8 mouse cellular contexts compared by ENCODE assay signal in genomic region chr14:20737306-20737705, GRCm38 (mm10). TPM values are rescaled to one million over a fixed set of nuclear protein-coding genes. Genes with fewer than 3 reads are reported as not detected.
A peak's percentile ranks its signal among the peaks of the same experiment; 100 is the strongest.
DNase-seq lines count a peak whose midpoint lies in the region; TF ChIP-seq lines count a peak whose summit lies in the region.
"Had no signal": no experiment of that assay in that cellular context is flagged by ENCODE, and none has a peak within 500 bp of the region (broad histone marks: within the 10 kb centered on the region; RNA-seq: fewer than 3 reads in every experiment).

No protein-coding gene starts in this region.

- TF ChIP-seq POLR2A in testis, adult 2 months (IDR thresholded peaks at IDR 0.05; ENCODE audit: control insufficient read depth, low read depth, low read length) = no peak

- H3K4me1 ChIP-seq in testis, adult 2 months (ENCODE audit: control insufficient read depth, insufficient read depth, low read length) = peaks cover 14% of the 10 kb centered on the region

- H3K27ac ChIP-seq in testis, adult 2 months (ENCODE audit: control insufficient read depth, insufficient read depth, low read depth, low read length) = no peak overlapping the region

- DNase-seq in testis, postnatal 14 days (ENCODE audit: low spot score) = no peak
- peak; percentile 75 for DNase-seq in adrenal gland, postnatal 14 days
- DNase-seq in embryo, embryonic 9.5 days (ENCODE audit: extremely low spot score) = peak; percentile 45
- DNase-seq in heart, postnatal 4 days = peak; percentile 80
- peak; percentile 66 to 81 for DNase-seq in lung, adult 18-20 months
- peak; percentile 35 for DNase-seq in spleen, adult 12 weeks (ENCODE audit: low spot score)

- no peak overlapping the region for H3K4me3 ChIP-seq in testis, adult 2 months (ENCODE audit: control insufficient read depth, low read depth, low read length)
- H3K4me3 ChIP-seq: limb, embryonic 12.5 days had no signal

- H3K36me3 ChIP-seq in testis, adult 2 months (ENCODE audit: control insufficient read depth, insufficient read depth, low read length) = no peaks in the 10 kb centered on the region; the same call in 1 of the 2 replicates

- TF ChIP-seq CTCF in testis, adult 2 months (IDR thresholded peaks at IDR 0.05; ENCODE audit: control insufficient read depth, insufficient read depth, insufficient replicate concordance, low read depth, low read length) = peak; percentile 63; the same call in 1 of the 2 replicates

- H3K27me3 ChIP-seq in testis, adult 2 months (ENCODE audit: control insufficient read depth, insufficient read depth, low read length) = no peaks in the 10 kb centered on the region
- H3K27me3 ChIP-seq: limb, embryonic 12.5 days had no signal

RNA-seq across cellular contexts. Expression of gene Ndst2, which starts 2.9 kb away (rescaled TPM):
- 33.2 and 39.0 TPM in 2 replicates for polyA plus RNA-seq in testis, adult 2 months (2012; rRNA removed)
- total RNA-seq in adrenal gland, postnatal 14 days (2021) = 27.6 and 31.4 TPM in 2 replicates
- 10 to 100 TPM; 18.2 to 18.3 TPM for total RNA-seq in heart, postnatal 4 days (2021)

RNA-seq across cellular contexts. Expression of gene Zswim8, which starts 30.0 kb away (rescaled TPM):
- polyA plus RNA-seq in testis, adult 2 months (2012; rRNA removed) = 149 and 156 TPM in 2 replicates
- total RNA-seq in adrenal gland, postnatal 14 days (2021) = 96.1 and 101 TPM in 2 replicates
- total RNA-seq in heart, postnatal 4 days (2021) = 10 to 100 TPM; 81.7 to 83.6 TPM

RNA-seq across cellular contexts. Expression of gene Chchd1, which starts 34.5 kb away (rescaled TPM):
- polyA plus RNA-seq in testis, adult 2 months (2012; rRNA removed) = 36.1 and 36.2 TPM in 2 replicates
- 84.1 and 98.3 TPM in 2 replicates for total RNA-seq in adrenal gland, postnatal 14 days (2021)
- total RNA-seq in heart, postnatal 4 days (2021) = 100 to 1,000 TPM in 1 of 2 experiments, 10 to 100 TPM in 1; 87.0 to 104 TPM

RNA-seq across cellular contexts. Expression of gene Fut11, which starts 42.5 kb away (rescaled TPM):
- 2.1 and 2.3 TPM in 2 replicates for polyA plus RNA-seq in testis, adult 2 months (2012; rRNA removed)
- 17.0 and 18.7 TPM in 2 replicates for total RNA-seq in adrenal gland, postnatal 14 days (2021)
- total RNA-seq in heart, postnatal 4 days (2021) = 10 to 100 TPM; 11.4 to 11.8 TPM

RNA-seq across cellular contexts. Expression of gene Camk2g, which starts 56.6 kb away (rescaled TPM):
- 16.4 and 18.6 TPM in 2 replicates for polyA plus RNA-seq in testis, adult 2 months (2012; rRNA removed)
- total RNA-seq in adrenal gland, postnatal 14 days (2021) = 44.5 and 45.6 TPM in 2 replicates
- total RNA-seq in heart, postnatal 4 days (2021) = 10 to 100 TPM; 58.3 to 65.2 TPM
